Mouse (Mus musculus): ENCODE results near the gene Snai1. TPM values are rescaled to one million over a fixed set of nuclear protein-coding genes. Genes with fewer than 3 reads are reported as not detected.

The Snai1 gene
- polyA plus RNA-seq, 1 experiment = 48.1 TPM

DNA sequence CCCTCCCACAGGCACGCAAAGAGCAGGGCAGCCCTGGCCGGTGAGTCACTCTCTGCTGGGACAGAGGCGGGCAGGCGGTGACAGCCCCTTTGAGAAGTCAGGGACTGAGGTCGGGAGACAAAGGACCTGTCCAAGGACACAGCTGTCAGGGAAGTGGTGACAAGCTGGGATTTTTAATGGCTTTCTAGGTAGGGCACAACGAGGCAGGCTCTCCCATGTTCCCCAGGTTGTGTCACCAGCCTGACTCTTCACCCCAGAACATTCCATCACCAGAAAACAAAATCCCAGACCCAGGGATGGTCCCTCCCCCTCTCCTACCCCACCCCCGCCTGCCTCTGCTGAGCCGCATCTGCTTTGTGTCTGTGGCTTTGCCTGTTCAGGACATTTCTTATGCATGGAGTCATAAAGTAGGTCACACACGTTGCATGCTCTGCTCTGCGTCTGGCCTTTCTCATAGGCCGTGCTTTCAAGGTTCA, 15.0 kb downstream of the Snai1 start:
- Histone ChIP-seq H3K79me2 (ENCODE audit: control insufficient read depth, insufficient read depth) (peaks cover 12% of the 10 kb centered on the region), H3K79me3 (ENCODE audit: low read depth) (peaks cover 2% of the 10 kb centered on the region), H3ac (ENCODE audit: control insufficient read depth, insufficient read length, low read depth) (peak overlapping the region; percentile 26), H3K27me3 (ENCODE audit: control insufficient read depth, insufficient read depth, insufficient read length) (no peaks in the 10 kb centered on the region), H3K36me3 (ENCODE audit: control insufficient read depth, insufficient read depth) (no peaks in the 10 kb centered on the region), H3K4me3 (ENCODE audit: insufficient read depth, poor library complexity, severe bottlenecking) (no peak overlapping the region)
- peak; percentile 41 for TF ChIP-seq MAX (IDR thresholded peaks at IDR 0.05)
- TF ChIP-seq MYOD1 (IDR thresholded peaks at IDR 0.05; ENCODE audit: control insufficient read depth, insufficient read length, low read depth) = peak; percentile 16
- TF ChIP-seq FOSL1 (IDR thresholded peaks at IDR 0.05; ENCODE audit: insufficient read depth, low read length, poor library complexity, severe bottlenecking) = peak; percentile 19
- no peak for TF ChIP-seq CEBPB (IDR thresholded peaks at IDR 0.05; ENCODE audit: low read depth)

DNA sequence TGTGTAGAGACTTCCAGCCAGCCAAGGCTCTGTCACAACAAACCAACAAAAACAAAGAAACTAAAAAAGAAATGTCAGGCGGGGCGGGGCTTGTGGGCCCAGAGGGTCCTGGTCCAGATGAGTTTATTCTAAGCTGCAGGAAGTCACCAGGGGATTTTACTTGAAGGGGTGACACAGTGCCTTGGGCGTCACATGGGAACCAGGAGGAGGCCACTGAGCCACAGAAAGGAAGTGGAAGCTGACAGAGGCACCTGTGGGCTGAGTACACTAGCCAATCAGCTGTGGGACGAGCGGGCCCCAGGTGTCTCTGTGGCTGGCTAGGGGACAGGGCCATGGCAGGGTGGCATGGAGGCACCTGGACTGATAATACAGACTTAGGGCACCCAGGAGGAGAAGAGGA, 17.8 kb downstream of the Snai1 start:
- TF ChIP-seq CTCF (IDR thresholded peaks at IDR 0.05; ENCODE audit: control insufficient read depth, insufficient read depth, insufficient read length) (no peak), MYOD1 (IDR thresholded peaks at IDR 0.05; ENCODE audit: control insufficient read depth, insufficient read length, low read depth) (no peak), CEBPB (IDR thresholded peaks at IDR 0.05; ENCODE audit: low read depth) (no peak), MYOG (IDR thresholded peaks at IDR 0.05; ENCODE audit: control insufficient read depth, extremely low read depth, insufficient read length) (no peak), MAX (IDR thresholded peaks at IDR 0.05) (no peak), USF1 (IDR thresholded peaks at IDR 0.05; ENCODE audit: low read depth) (no peak), FOSL1 (IDR thresholded peaks at IDR 0.05; ENCODE audit: insufficient read depth, low read length, poor library complexity, severe bottlenecking) (no peak)
- H3K4me3 ChIP-seq (ENCODE audit: insufficient read depth, poor library complexity, severe bottlenecking) = no peak overlapping the region
- H3K27me3 ChIP-seq (ENCODE audit: control insufficient read depth, insufficient read depth, insufficient read length) = no peaks in the 10 kb centered on the region
- no peak overlapping the region for H3ac ChIP-seq (ENCODE audit: control insufficient read depth, insufficient read length, low read depth)
- peaks cover 2% of the 10 kb centered on the region for H3K79me3 ChIP-seq (ENCODE audit: low read depth)
- H3K79me2 ChIP-seq (ENCODE audit: control insufficient read depth, insufficient read depth) = peaks cover 12% of the 10 kb centered on the region
- no peaks in the 10 kb centered on the region for H3K36me3 ChIP-seq (ENCODE audit: control insufficient read depth, insufficient read depth)

DNA sequence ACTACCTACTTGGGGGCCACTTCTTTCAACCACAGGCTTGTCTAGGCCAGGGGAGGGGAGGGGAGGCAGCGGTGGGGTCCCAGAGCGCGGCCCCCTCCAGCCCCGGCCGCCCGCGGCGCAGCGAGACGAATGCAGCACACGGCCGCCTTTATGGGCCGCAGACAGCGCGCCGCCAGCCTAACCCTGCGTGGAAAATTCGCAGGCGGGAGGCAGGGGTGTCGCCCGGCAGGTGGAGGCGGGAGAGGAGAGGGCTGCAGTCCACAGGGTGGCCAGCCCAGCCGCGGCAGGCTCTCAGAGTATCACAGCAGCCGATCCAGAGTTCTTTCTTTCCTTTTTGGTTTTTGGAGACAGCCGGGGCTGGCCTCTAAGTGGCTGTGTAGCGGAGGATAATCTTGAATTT, 21.4 kb downstream of the Snai1 start:
- Histone ChIP-seq H3K79me3 (ENCODE audit: low read depth) (peaks cover 2% of the 10 kb centered on the region), H3K79me2 (ENCODE audit: control insufficient read depth, insufficient read depth) (peaks cover 5% of the 10 kb centered on the region), H3ac (ENCODE audit: control insufficient read depth, insufficient read length, low read depth) (no peak overlapping the region), H3K36me3 (ENCODE audit: control insufficient read depth, insufficient read depth) (no peaks in the 10 kb centered on the region), H3K4me3 (ENCODE audit: insufficient read depth, poor library complexity, severe bottlenecking) (no peak overlapping the region), H3K27me3 (ENCODE audit: control insufficient read depth, insufficient read depth, insufficient read length) (no peaks in the 10 kb centered on the region)
- TF ChIP-seq CTCF (IDR thresholded peaks at IDR 0.05; ENCODE audit: control insufficient read depth, insufficient read depth, insufficient read length) (no peak), CEBPB (IDR thresholded peaks at IDR 0.05; ENCODE audit: low read depth) (no peak), MYOD1 (IDR thresholded peaks at IDR 0.05; ENCODE audit: control insufficient read depth, insufficient read length, low read depth) (no peak), MYOG (IDR thresholded peaks at IDR 0.05; ENCODE audit: control insufficient read depth, extremely low read depth, insufficient read length) (no peak), USF1 (IDR thresholded peaks at IDR 0.05; ENCODE audit: low read depth) (no peak), FOSL1 (IDR thresholded peaks at IDR 0.05; ENCODE audit: insufficient read depth, low read length, poor library complexity, severe bottlenecking) (no peak), MAX (IDR thresholded peaks at IDR 0.05) (no peak)

DNA sequence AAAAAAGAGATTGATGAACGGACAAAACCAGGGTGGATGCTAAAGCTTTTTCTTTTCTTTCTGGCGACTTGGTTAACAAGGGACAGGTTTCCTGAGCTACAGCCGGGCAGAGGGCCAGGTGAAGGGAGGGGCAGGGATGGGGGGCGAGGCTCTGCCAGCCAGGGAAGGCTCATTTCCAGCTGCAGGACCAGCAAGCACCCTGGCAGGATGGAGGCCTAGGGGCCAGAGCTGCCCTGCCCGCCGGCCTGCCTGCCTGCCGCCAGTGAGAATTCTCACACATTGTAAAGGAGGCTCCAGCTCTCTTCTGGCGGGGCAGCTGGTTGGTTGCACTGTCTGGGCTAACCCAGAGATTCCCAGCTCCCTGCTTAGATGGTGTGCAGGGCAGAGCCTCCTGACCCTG, 24.1 kb downstream of the Snai1 start:
- no peaks in the 10 kb centered on the region for H3K27me3 ChIP-seq (ENCODE audit: control insufficient read depth, insufficient read depth, insufficient read length)
- H3ac ChIP-seq (ENCODE audit: control insufficient read depth, insufficient read length, low read depth) = no peak overlapping the region
- no peaks in the 10 kb centered on the region for H3K36me3 ChIP-seq (ENCODE audit: control insufficient read depth, insufficient read depth)
- H3K79me2 ChIP-seq (ENCODE audit: control insufficient read depth, insufficient read depth) = peaks cover 7% of the 10 kb centered on the region
- no peak overlapping the region for H3K4me3 ChIP-seq (ENCODE audit: insufficient read depth, poor library complexity, severe bottlenecking)
- H3K79me3 ChIP-seq (ENCODE audit: low read depth) = no peaks in the 10 kb centered on the region
- no peak for TF ChIP-seq USF1 (IDR thresholded peaks at IDR 0.05; ENCODE audit: low read depth)
- TF ChIP-seq MYOD1 (IDR thresholded peaks at IDR 0.05; ENCODE audit: control insufficient read depth, insufficient read length, low read depth) = no peak
- TF ChIP-seq CEBPB (IDR thresholded peaks at IDR 0.05; ENCODE audit: low read depth) = no peak
- no peak for TF ChIP-seq MAX (IDR thresholded peaks at IDR 0.05)
- TF ChIP-seq FOSL1 (IDR thresholded peaks at IDR 0.05; ENCODE audit: insufficient read depth, low read length, poor library complexity, severe bottlenecking) = no peak
- no peak for TF ChIP-seq CTCF (IDR thresholded peaks at IDR 0.05; ENCODE audit: control insufficient read depth, insufficient read depth, insufficient read length)
- TF ChIP-seq MYOG (IDR thresholded peaks at IDR 0.05; ENCODE audit: control insufficient read depth, extremely low read depth, insufficient read length) = no peak

DNA sequence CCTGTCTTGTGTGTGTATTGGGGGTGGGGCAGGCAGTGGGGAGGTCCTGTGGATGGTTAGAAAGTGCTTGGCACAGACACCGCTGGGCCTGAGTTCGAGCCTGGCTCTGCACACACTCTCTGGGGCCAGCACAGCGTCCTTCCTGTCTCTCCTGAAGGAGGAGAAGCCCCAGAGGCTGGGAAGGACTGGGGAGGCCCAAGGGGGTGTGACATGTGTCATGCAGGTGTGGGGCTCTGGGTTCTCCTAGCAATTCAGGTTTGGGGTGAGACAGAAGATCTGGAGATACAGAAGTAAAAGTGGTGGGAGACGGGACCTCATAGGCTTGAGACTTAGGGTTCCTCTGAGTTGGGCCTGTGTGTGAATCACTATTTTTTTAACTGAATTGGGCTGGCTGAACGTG, 25.0 kb downstream of the Snai1 start:
- TF ChIP-seq USF1 (IDR thresholded peaks at IDR 0.05; ENCODE audit: low read depth) = no peak
- TF ChIP-seq CEBPB (IDR thresholded peaks at IDR 0.05; ENCODE audit: low read depth) = no peak
- no peak for TF ChIP-seq MYOD1 (IDR thresholded peaks at IDR 0.05; ENCODE audit: control insufficient read depth, insufficient read length, low read depth)
- TF ChIP-seq MAX (IDR thresholded peaks at IDR 0.05) = no peak
- no peak for TF ChIP-seq CTCF (IDR thresholded peaks at IDR 0.05; ENCODE audit: control insufficient read depth, insufficient read depth, insufficient read length)
- TF ChIP-seq MYOG (IDR thresholded peaks at IDR 0.05; ENCODE audit: control insufficient read depth, extremely low read depth, insufficient read length) = no peak
- no peak for TF ChIP-seq FOSL1 (IDR thresholded peaks at IDR 0.05; ENCODE audit: insufficient read depth, low read length, poor library complexity, severe bottlenecking)
- Histone ChIP-seq H3K4me3 (ENCODE audit: insufficient read depth, poor library complexity, severe bottlenecking) (no peak overlapping the region), H3K79me2 (ENCODE audit: control insufficient read depth, insufficient read depth) (peaks cover 13% of the 10 kb centered on the region), H3K36me3 (ENCODE audit: control insufficient read depth, insufficient read depth) (no peaks in the 10 kb centered on the region), H3ac (ENCODE audit: control insufficient read depth, insufficient read length, low read depth) (no peak overlapping the region), H3K27me3 (ENCODE audit: control insufficient read depth, insufficient read depth, insufficient read length) (no peaks in the 10 kb centered on the region), H3K79me3 (ENCODE audit: low read depth) (no peaks in the 10 kb centered on the region)

DNA sequence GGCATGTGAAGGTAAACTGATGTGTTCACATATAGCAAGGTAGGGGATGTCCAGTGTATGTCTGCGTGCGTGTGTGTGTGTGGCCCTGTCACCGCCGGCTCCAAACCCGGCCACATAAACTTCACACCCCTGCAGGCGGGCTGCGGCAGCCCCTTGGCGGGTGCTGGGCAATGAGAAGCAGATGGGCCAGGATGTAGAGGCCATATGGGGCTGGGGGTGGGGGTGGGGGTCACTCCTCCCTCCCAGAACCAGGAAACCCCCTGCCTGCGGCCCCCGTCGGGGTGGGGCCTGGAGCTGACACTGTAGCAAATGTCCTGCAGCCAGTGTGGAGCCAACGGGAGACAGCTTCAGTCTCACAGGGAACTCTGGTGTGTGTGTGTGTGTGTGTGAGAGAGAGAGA, 25.7 kb downstream of the Snai1 start:
- H3K79me3 ChIP-seq (ENCODE audit: low read depth) = no peaks in the 10 kb centered on the region
- no peaks in the 10 kb centered on the region for H3K36me3 ChIP-seq (ENCODE audit: control insufficient read depth, insufficient read depth)
- H3K79me2 ChIP-seq (ENCODE audit: control insufficient read depth, insufficient read depth) = peaks cover 13% of the 10 kb centered on the region
- H3ac ChIP-seq (ENCODE audit: control insufficient read depth, insufficient read length, low read depth) = no peak overlapping the region
- no peak for TF ChIP-seq FOSL1 (IDR thresholded peaks at IDR 0.05; ENCODE audit: insufficient read depth, low read length, poor library complexity, severe bottlenecking)
- TF ChIP-seq CEBPB (IDR thresholded peaks at IDR 0.05; ENCODE audit: low read depth) = no peak
- no peak for TF ChIP-seq MYOD1 (IDR thresholded peaks at IDR 0.05; ENCODE audit: control insufficient read depth, insufficient read length, low read depth)
- no peak for TF ChIP-seq USF1 (IDR thresholded peaks at IDR 0.05; ENCODE audit: low read depth)
- no peak for TF ChIP-seq MYOG (IDR thresholded peaks at IDR 0.05; ENCODE audit: control insufficient read depth, extremely low read depth, insufficient read length)
- TF ChIP-seq CTCF (IDR thresholded peaks at IDR 0.05; ENCODE audit: control insufficient read depth, insufficient read depth, insufficient read length) = no peak
- TF ChIP-seq MAX (IDR thresholded peaks at IDR 0.05) = no peak
- no peaks in the 10 kb centered on the region for H3K27me3 ChIP-seq (ENCODE audit: control insufficient read depth, insufficient read depth, insufficient read length)
- no peak overlapping the region for H3K4me3 ChIP-seq (ENCODE audit: insufficient read depth, poor library complexity, severe bottlenecking)
